Mouse (Mus musculus): ENCODE data around the gene Bnip2.

GRCm38 (mm10) chr9:69986063-69986462 lies 3.2 kb upstream of the Bnip2 start:
- TF ChIP-seq CTCF (IDR thresholded peaks at IDR 0.05; ENCODE audit: low read depth) (no peak), EP300 (IDR thresholded peaks at IDR 0.05; ENCODE audit: low read depth) (no peak)
